Mouse (Mus musculus): ENCODE data around the gene Lalba. TPM values are rescaled to one million over a fixed set of nuclear protein-coding genes. Genes with fewer than 3 reads are reported as not detected.
"Not testable (repeated sequence)": the region's sequence is repeated elsewhere in the genome, so short reads cannot be mapped to it uniquely, and the experiment has no call there.

Lalba gene
- polyA plus RNA-seq, 1 experiment from 2014 or later, result not detected

GRCm38 (mm10) chr15:98430925-98431324, 51.6 kb downstream of the Lalba start, which contains the start of gene Olfr282:
Gene Olfr282, plus strand, starts transcription at chr15:98431225.
- not testable (repeated sequence) for ATAC-seq (ENCODE audit: low read depth); H3K36me3 ChIP-seq (ENCODE audit: control insufficient read depth, insufficient read depth); H3K4me1 ChIP-seq (ENCODE audit: control insufficient read depth, low read depth, low read length); H3K4me3 ChIP-seq (ENCODE audit: low read depth, low read length); H3K9me3 ChIP-seq (replicated peaks; ENCODE audit: control insufficient read depth, low read length); H3K4me2 ChIP-seq (ENCODE audit: low read depth, low read length); H3K27me3 ChIP-seq (ENCODE audit: control insufficient read depth, insufficient read depth, low read depth, low read length); H3K9ac ChIP-seq (ENCODE audit: low read depth, low read length); H3K27ac ChIP-seq (ENCODE audit: low read length)
- 73% methylated on average over 5 of the region's 5 CpGs for WGBS (ENCODE audit: insufficient replicate concordance)

Small RNA genes lying within 50 kb of the gene (microRNA-seq; reads per million reads assigned to microRNA genes)
- not detected for gene Mir1291

Other genes with a start within 250 kb of the Lalba start
- not detected in 2 replicates for gene Olfr286, start 248.3 kb downstream of the Lalba start, polyA plus RNA-seq (2015; fragmentation: Nextera tagmentation; extraction: Ambion mirVana)
- not detected in 2 replicates for gene H1fnt, start 225.4 kb downstream of the Lalba start, polyA plus RNA-seq (2015; fragmentation: Nextera tagmentation; extraction: Ambion mirVana)
- 0.14 and 0.15 TPM in 2 replicates for gene Zfp641, start 186.6 kb downstream of the Lalba start, polyA plus RNA-seq (2015; fragmentation: Nextera tagmentation; extraction: Ambion mirVana)
- not detected in 2 replicates for gene Olfr285, start 165.4 kb downstream of the Lalba start, polyA plus RNA-seq (2015; fragmentation: Nextera tagmentation; extraction: Ambion mirVana)
- gene Olfr284, start 141.7 kb downstream of the Lalba start, polyA plus RNA-seq (2015; fragmentation: Nextera tagmentation; extraction: Ambion mirVana), result not detected in 2 replicates
- not detected in 2 replicates for gene Olfr283, start 101.8 kb downstream of the Lalba start, polyA plus RNA-seq (2015; fragmentation: Nextera tagmentation; extraction: Ambion mirVana)
- not detected in 2 replicates for gene Olfr282, start 51.5 kb downstream of the Lalba start, polyA plus RNA-seq (2015; fragmentation: Nextera tagmentation; extraction: Ambion mirVana)
- not detected in 2 replicates for gene Olfr281, start 30.1 kb downstream of the Lalba start, polyA plus RNA-seq (2015; fragmentation: Nextera tagmentation; extraction: Ambion mirVana)
- gene OR5BS1P, start 12.8 kb downstream of the Lalba start, polyA plus RNA-seq (2015; fragmentation: Nextera tagmentation; extraction: Ambion mirVana), result not detected in 2 replicates
- not detected in 2 replicates for gene Olfr279, start 9.7 kb upstream of the Lalba start, polyA plus RNA-seq (2015; fragmentation: Nextera tagmentation; extraction: Ambion mirVana)
- 28.3 and 28.5 TPM in 2 replicates for gene Kansl2, start 51.5 kb upstream of the Lalba start, polyA plus RNA-seq (2015; fragmentation: Nextera tagmentation; extraction: Ambion mirVana)
- gene Ccnt1, start 88.2 kb upstream of the Lalba start, polyA plus RNA-seq (2015; fragmentation: Nextera tagmentation; extraction: Ambion mirVana), result 24.3 and 25.9 TPM in 2 replicates
- not detected in 2 replicates for gene 4930415O20Rik, start 88.3 kb upstream of the Lalba start, polyA plus RNA-seq (2015; fragmentation: Nextera tagmentation; extraction: Ambion mirVana)
- 6.1 and 8.3 TPM in 2 replicates for gene Adcy6, start 127.4 kb upstream of the Lalba start, polyA plus RNA-seq (2015; fragmentation: Nextera tagmentation; extraction: Ambion mirVana)
- 0.55 and 0.84 TPM in 2 replicates for gene Cacnb3, start 148.1 kb upstream of the Lalba start, polyA plus RNA-seq (2015; fragmentation: Nextera tagmentation; extraction: Ambion mirVana)
- gene Ddx23, start 180.2 kb upstream of the Lalba start, polyA plus RNA-seq (2015; fragmentation: Nextera tagmentation; extraction: Ambion mirVana), result 9.0 and 10.0 TPM in 2 replicates
- gene Rnd1, start 194.7 kb upstream of the Lalba start, polyA plus RNA-seq (2015; fragmentation: Nextera tagmentation; extraction: Ambion mirVana), result 0.78 and 1.1 TPM in 2 replicates
- not detected in 2 replicates for gene Ccdc65, start 225.5 kb upstream of the Lalba start, polyA plus RNA-seq (2015; fragmentation: Nextera tagmentation; extraction: Ambion mirVana)
- gene Fkbp11, start 245.5 kb upstream of the Lalba start, polyA plus RNA-seq (2015; fragmentation: Nextera tagmentation; extraction: Ambion mirVana), result 172 and 182 TPM in 2 replicates